Mouse (Mus musculus): ENCODE results near the gene Cd1d1. TPM values are rescaled to one million over a fixed set of nuclear protein-coding genes. Genes with fewer than 3 reads are reported as not detected.
"Not testable (repeated sequence)": the region's sequence is repeated elsewhere in the genome, so short reads cannot be mapped to it uniquely, and the experiment has no call there.

Cd1d1 gene
- polyA plus RNA-seq, 1 experiment from 2014 or later: 7.3 TPM

GRCm38 (mm10) chr3:87012406-87012805, 13.2 kb upstream of the Cd1d1 start:
- H3K4me2 ChIP-seq (ENCODE audit: low read depth, low read length); H3K9ac ChIP-seq (ENCODE audit: low read depth, low read length); H3K4me1 ChIP-seq (ENCODE audit: control insufficient read depth, low read depth, low read length); H3K4me3 ChIP-seq (ENCODE audit: low read depth, low read length); ATAC-seq (ENCODE audit: low read depth); H3K27me3 ChIP-seq (ENCODE audit: control insufficient read depth, insufficient read depth, low read depth, low read length); H3K9me3 ChIP-seq (replicated peaks; ENCODE audit: control insufficient read depth, low read length); H3K27ac ChIP-seq (ENCODE audit: low read length); H3K36me3 ChIP-seq (ENCODE audit: control insufficient read depth, insufficient read depth): not testable (repeated sequence)
- 54% methylated on average over 3 of the region's 3 CpGs for WGBS (ENCODE audit: insufficient replicate concordance)

DNA sequence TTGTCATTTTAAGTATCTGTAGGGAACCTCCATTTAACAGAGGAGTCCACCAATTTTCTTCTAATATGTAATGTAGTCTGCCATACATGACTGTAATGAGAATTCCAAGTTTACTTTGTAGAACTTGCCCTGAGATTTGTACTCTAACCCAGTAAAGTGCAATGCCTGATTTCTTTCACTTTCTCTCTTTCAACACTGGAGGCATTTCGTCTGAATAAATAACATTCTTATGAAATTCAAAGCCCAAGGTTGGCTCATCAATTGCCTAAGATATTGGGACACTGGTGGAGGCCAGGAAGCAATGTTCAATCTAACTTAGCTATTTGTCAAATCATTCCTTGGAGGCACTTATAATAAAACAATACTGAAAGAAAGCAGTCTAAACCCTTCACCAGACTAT, 9.0 kb upstream of the Cd1d1 start:
- not testable (repeated sequence) for H3K36me3 ChIP-seq (ENCODE audit: control insufficient read depth, insufficient read depth)

GRCm38 (mm10) chr3:87000676-87001075, 1.4 kb upstream of the Cd1d1 start:
- 26% methylated on average over 4 of the region's 4 CpGs for WGBS (ENCODE audit: insufficient replicate concordance)
- ATAC-seq (ENCODE audit: low read depth): peak; percentile 74; the same call in 1 of the 2 replicates
- no peak overlapping the region for H3K4me3 ChIP-seq (ENCODE audit: low read depth, low read length)

More for the DNA sequence above, 9.0 kb upstream of the Cd1d1 start:
- H3K27ac ChIP-seq (ENCODE audit: low read length); H3K9ac ChIP-seq (ENCODE audit: low read depth, low read length); H3K9me3 ChIP-seq (replicated peaks; ENCODE audit: control insufficient read depth, low read length); H3K27me3 ChIP-seq (ENCODE audit: control insufficient read depth, insufficient read depth, low read depth, low read length); ATAC-seq (ENCODE audit: low read depth); H3K4me3 ChIP-seq (ENCODE audit: low read depth, low read length); H3K4me2 ChIP-seq (ENCODE audit: low read depth, low read length); H3K4me1 ChIP-seq (ENCODE audit: control insufficient read depth, low read depth, low read length): not testable (repeated sequence)
- WGBS (ENCODE audit: insufficient replicate concordance): 30% methylated on average over 1 of the region's 1 CpGs

DNA sequence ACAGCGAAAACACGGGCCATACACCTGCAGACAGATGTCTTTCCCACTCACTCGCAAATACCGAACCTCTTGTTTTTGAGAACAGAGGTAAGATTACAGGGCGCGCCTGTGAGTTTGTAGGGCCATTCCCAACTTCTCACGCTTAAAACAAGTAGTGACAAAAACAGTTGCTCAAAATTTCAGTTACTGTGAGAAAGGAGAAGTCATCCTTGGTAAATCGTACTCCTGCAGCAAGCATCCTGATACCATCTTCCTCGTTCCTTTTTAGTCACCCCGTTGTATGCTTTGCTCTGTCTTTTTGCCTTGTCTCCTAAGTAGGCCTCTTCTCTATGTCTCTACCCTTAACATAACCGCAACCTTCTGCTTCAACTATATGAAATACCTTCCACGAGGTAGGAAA, 810 bp upstream of the Cd1d1 start:
- H3K27me3 ChIP-seq (ENCODE audit: control insufficient read depth, insufficient read depth, low read depth, low read length): no peaks in the 10 kb centered on the region
- 0 out of 2 replicates have a peak overlapping the region, but pooled peaks have one; percentile 69 for H3K4me2 ChIP-seq (ENCODE audit: low read depth, low read length)
- WGBS (ENCODE audit: insufficient replicate concordance): 61% methylated on average over 12 of the region's 12 CpGs
- H3K9ac ChIP-seq (ENCODE audit: low read depth, low read length): no peak overlapping the region
- no peak overlapping the region for H3K4me3 ChIP-seq (ENCODE audit: low read depth, low read length)
- peaks cover 4% of the 10 kb centered on the region for H3K4me1 ChIP-seq (ENCODE audit: control insufficient read depth, low read depth, low read length)
- ATAC-seq (ENCODE audit: low read depth): no peak
- H3K36me3 ChIP-seq (ENCODE audit: control insufficient read depth, insufficient read depth): no peaks in the 10 kb centered on the region
- H3K9me3 ChIP-seq (replicated peaks; ENCODE audit: control insufficient read depth, low read length): no peaks in the 10 kb centered on the region
- H3K27ac ChIP-seq (ENCODE audit: low read length): no peak overlapping the region

More at GRCm38 (mm10) chr3:87000676-87001075, 1.4 kb upstream of the Cd1d1 start:
- H3K4me1 ChIP-seq (ENCODE audit: control insufficient read depth, low read depth, low read length): peaks cover 4% of the 10 kb centered on the region
- H3K36me3 ChIP-seq (ENCODE audit: control insufficient read depth, insufficient read depth): no peaks in the 10 kb centered on the region
- no peak overlapping the region for H3K27ac ChIP-seq (ENCODE audit: low read length)
- H3K9me3 ChIP-seq (replicated peaks; ENCODE audit: control insufficient read depth, low read length): no peaks in the 10 kb centered on the region
- no peaks in the 10 kb centered on the region for H3K27me3 ChIP-seq (ENCODE audit: control insufficient read depth, insufficient read depth, low read depth, low read length)
- H3K4me2 ChIP-seq (ENCODE audit: low read depth, low read length): no peak overlapping the region
- no peak overlapping the region for H3K9ac ChIP-seq (ENCODE audit: low read depth, low read length)

DNA sequence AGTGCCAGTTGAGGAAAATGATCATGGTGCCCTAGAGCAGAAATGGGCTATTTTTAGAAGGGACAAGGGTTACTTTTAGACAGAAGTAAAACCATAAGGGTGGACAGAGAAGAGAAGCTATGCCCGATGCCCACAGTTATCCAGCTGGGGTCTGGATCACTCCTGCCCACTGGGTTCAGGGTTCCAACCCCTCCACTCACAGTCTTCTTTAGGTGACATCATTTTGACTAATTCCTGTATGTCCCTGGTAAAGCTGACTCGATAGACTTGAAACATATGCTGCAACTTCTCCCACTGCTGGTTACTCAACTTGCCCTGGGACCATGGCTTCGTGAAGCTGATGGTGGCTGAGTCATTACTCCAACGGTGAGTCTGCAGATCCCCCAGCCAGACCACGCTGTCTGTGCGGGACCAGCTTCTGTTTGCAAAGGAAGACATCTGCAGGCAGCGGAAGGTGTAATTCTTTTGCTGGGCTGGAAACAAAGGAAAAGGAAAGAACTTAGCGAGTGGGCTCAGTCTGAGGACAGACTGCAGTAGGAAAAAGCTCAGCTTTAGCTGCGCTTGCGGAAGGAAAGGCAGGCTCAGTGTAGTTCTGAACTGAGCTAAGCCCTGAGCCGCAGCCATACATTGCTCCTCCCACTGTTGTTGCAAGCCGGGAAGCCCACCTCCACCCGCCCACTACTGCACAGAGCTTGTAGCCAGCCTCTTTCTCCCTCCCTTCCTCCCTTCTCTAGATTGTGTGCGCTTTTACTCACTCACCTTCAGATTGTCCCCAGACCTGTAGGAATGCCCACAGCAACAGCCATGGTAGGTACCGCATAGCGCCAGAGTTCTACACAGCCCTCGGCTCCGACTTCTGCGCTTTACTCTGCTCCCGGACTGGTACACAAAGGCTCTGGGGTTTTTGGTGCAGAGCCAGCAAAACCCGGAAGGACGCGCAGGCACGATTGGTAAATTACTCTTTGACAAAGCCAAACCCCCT, 517 bp downstream of the Cd1d1 start:
- peak overlapping the region; percentile 19 for H3K9ac ChIP-seq (ENCODE audit: low read depth, low read length)
- H3K36me3 ChIP-seq (ENCODE audit: control insufficient read depth, insufficient read depth); H3K27me3 ChIP-seq (ENCODE audit: control insufficient read depth, insufficient read depth, low read depth, low read length); H3K4me1 ChIP-seq (ENCODE audit: control insufficient read depth, low read depth, low read length); H3K9me3 ChIP-seq (replicated peaks; ENCODE audit: control insufficient read depth, low read length): not testable (repeated sequence)
- H3K27ac ChIP-seq (ENCODE audit: low read length): peak overlapping the region; percentile 36
- peak overlapping the region; percentile 69 for H3K4me2 ChIP-seq (ENCODE audit: low read depth, low read length)
- 2% methylated on average over 23 of the region's 24 CpGs for WGBS (ENCODE audit: insufficient replicate concordance)
- ATAC-seq (ENCODE audit: low read depth): peak; percentile 82
- H3K4me3 ChIP-seq (ENCODE audit: low read depth, low read length): peak overlapping the region; percentile 52

- H3K36me3 ChIP-seq (ENCODE audit: control insufficient read depth, insufficient read depth): no peaks in the 10 kb centered on the region
- H3K27me3 ChIP-seq (ENCODE audit: control insufficient read depth, insufficient read depth, low read depth, low read length): no peaks in the 10 kb centered on the region
- H3K27ac ChIP-seq (ENCODE audit: low read length): no peak overlapping the region
- 69% methylated on average over 4 of the region's 4 CpGs for WGBS (ENCODE audit: insufficient replicate concordance)
- ATAC-seq (ENCODE audit: low read depth): no peak
- no peak overlapping the region for H3K9ac ChIP-seq (ENCODE audit: low read depth, low read length)
- H3K4me3 ChIP-seq (ENCODE audit: low read depth, low read length): no peak overlapping the region
- H3K4me1 ChIP-seq (ENCODE audit: control insufficient read depth, low read depth, low read length): peaks cover 4% of the 10 kb centered on the region
- H3K4me2 ChIP-seq (ENCODE audit: low read depth, low read length): no peak overlapping the region
- no peaks in the 10 kb centered on the region for H3K9me3 ChIP-seq (replicated peaks; ENCODE audit: control insufficient read depth, low read length)
These were observed 3.1 kb downstream of the Cd1d1 start for GRCm38 (mm10) chr3:86996111-86996510.

DNA sequence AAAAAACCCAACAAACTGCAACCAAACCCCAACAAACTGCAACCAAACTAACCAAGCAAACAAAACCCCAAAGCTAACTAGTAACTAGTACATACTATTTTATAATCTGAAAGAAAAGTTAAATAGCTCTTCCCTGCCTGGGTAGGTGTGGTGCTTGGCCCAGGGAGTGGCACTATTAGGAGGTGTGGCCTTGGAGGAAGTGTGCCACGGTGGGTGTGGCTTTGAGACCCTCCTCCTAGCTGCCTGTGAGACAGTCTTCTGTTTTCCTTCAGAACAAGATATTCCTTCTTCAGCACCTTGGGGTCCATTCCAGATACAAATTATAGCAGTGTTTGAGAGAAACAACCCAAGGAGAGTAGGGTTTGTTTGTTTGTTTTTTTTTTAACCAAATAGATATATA, 3.9 kb downstream of the Cd1d1 start:
- WGBS (ENCODE audit: insufficient replicate concordance): 18% methylated on average over 1 of the region's 1 CpGs
- ATAC-seq (ENCODE audit: low read depth): no peak

DNA sequence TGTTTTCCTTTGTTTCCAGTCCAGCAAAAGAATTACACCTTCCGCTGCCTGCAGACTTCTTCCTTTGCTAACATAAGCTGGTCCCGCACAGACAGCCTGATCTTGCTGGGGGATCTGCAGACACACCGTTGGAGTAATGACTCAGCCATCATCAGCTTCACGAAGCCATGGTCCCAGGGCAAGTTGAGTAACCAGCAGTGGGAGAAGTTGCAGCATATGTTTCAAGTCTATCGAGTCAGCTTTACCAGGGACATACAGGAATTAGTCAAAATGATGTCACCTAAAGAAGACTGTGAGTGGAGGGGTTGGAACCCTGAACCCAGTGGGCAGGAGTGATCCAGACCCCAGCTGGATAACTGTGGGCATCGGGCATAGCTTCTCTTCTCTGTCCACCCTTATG, 12.3 kb downstream of the Cd1d1 start:
- not testable (repeated sequence) for H3K9ac ChIP-seq (ENCODE audit: low read depth, low read length); H3K9me3 ChIP-seq (replicated peaks; ENCODE audit: control insufficient read depth, low read length); H3K36me3 ChIP-seq (ENCODE audit: control insufficient read depth, insufficient read depth); H3K4me1 ChIP-seq (ENCODE audit: control insufficient read depth, low read depth, low read length); H3K27ac ChIP-seq (ENCODE audit: low read length); H3K27me3 ChIP-seq (ENCODE audit: control insufficient read depth, insufficient read depth, low read depth, low read length)
- peak; percentile 30; the same call in 1 of the 2 replicates for ATAC-seq (ENCODE audit: low read depth)
- WGBS (ENCODE audit: insufficient replicate concordance): 20% methylated on average over 5 of the region's 6 CpGs
- Histone ChIP-seq H3K4me3 (ENCODE audit: low read depth, low read length) (peak overlapping the region; percentile 39), H3K4me2 (ENCODE audit: low read depth, low read length) (peak overlapping the region; percentile 48)

More for the DNA sequence above, 3.9 kb downstream of the Cd1d1 start:
- H3K4me3 ChIP-seq (ENCODE audit: low read depth, low read length): no peak overlapping the region
- no peaks in the 10 kb centered on the region for H3K27me3 ChIP-seq (ENCODE audit: control insufficient read depth, insufficient read depth, low read depth, low read length)
- no peaks in the 10 kb centered on the region for H3K9me3 ChIP-seq (replicated peaks; ENCODE audit: control insufficient read depth, low read length)
- no peak overlapping the region for H3K9ac ChIP-seq (ENCODE audit: low read depth, low read length)
- H3K4me1 ChIP-seq (ENCODE audit: control insufficient read depth, low read depth, low read length): peaks cover 3% of the 10 kb centered on the region
- H3K27ac ChIP-seq (ENCODE audit: low read length): no peak overlapping the region
- no peaks in the 10 kb centered on the region for H3K36me3 ChIP-seq (ENCODE audit: control insufficient read depth, insufficient read depth)
- H3K4me2 ChIP-seq (ENCODE audit: low read depth, low read length): no peak overlapping the region

GRCm38 (mm10) chr3:86986490-86986889, 12.8 kb downstream of the Cd1d1 start:
- ATAC-seq (ENCODE audit: low read depth): peak; percentile 48
- H3K36me3 ChIP-seq (ENCODE audit: control insufficient read depth, insufficient read depth): no peaks in the 10 kb centered on the region
- peak overlapping the region; percentile 48 for H3K4me2 ChIP-seq (ENCODE audit: low read depth, low read length)
- WGBS (ENCODE audit: insufficient replicate concordance): 16% methylated on average over 12 of the region's 12 CpGs
- H3K4me3 ChIP-seq (ENCODE audit: low read depth, low read length): peak overlapping the region; percentile 39
- H3K9ac ChIP-seq (ENCODE audit: low read depth, low read length): no peak overlapping the region
- no peaks in the 10 kb centered on the region for H3K27me3 ChIP-seq (ENCODE audit: control insufficient read depth, insufficient read depth, low read depth, low read length)
- no peak overlapping the region for H3K27ac ChIP-seq (ENCODE audit: low read length)
- no peaks in the 10 kb centered on the region for H3K4me1 ChIP-seq (ENCODE audit: control insufficient read depth, low read depth, low read length)
- no peaks in the 10 kb centered on the region for H3K9me3 ChIP-seq (replicated peaks; ENCODE audit: control insufficient read depth, low read length)

Measured in liver, embryonic 16.5 days (tissue).